23 mouse cellular contexts compared by ENCODE assay signal in genomic region chr11:41818014-41818413, GRCm38 (mm10).
"Had no signal": no experiment of that assay in that cellular context is flagged by ENCODE, and none has a peak within 500 bp of the region (broad histone marks: within the 10 kb centered on the region; RNA-seq: fewer than 3 reads in every experiment).

No protein-coding gene starts in this region.

- ATAC-seq: liver, embryonic 12.5 days; midbrain, embryonic 13.5 days; midbrain, embryonic 16.5 days had no signal

- H3K36me3 ChIP-seq: limb, embryonic 10.5 days; limb, embryonic 13.5 days; liver, embryonic 12.5 days; liver, embryonic 15.5 days; lung, embryonic 15.5 days; midbrain, embryonic 10.5 days; midbrain, embryonic 13.5 days; neural tube, embryonic 13.5 days had no signal

- DNase-seq: kidney, adult 18-20 months; kidney, adult 9 months; kidney, postnatal 14 days; kidney, postnatal 4 days; liver; lung, adult 18-20 months; lung, postnatal 10 days; lung, postnatal 36 days; retina, postnatal 1 day; right cerebral cortex, postnatal 4 days; thymus, postnatal 25 days had no signal

- H3K4me3 ChIP-seq: limb, embryonic 10.5 days; limb, embryonic 13.5 days; liver, embryonic 12.5 days; liver, embryonic 15.5 days; lung, embryonic 15.5 days; megakaryocyte, embryonic 14.5 days; midbrain, embryonic 10.5 days; midbrain, embryonic 13.5 days; myocyte; neural tube, embryonic 13.5 days had no signal

- H3K9me3 ChIP-seq: limb, embryonic 10.5 days; limb, embryonic 13.5 days; liver, embryonic 12.5 days; liver, embryonic 15.5 days; lung, embryonic 15.5 days; megakaryocyte, embryonic 14.5 days; midbrain, embryonic 10.5 days; midbrain, embryonic 13.5 days; neural tube, embryonic 13.5 days had no signal

- H3K27ac ChIP-seq: limb, embryonic 10.5 days; limb, embryonic 13.5 days; liver, embryonic 12.5 days; liver, embryonic 15.5 days; lung, embryonic 15.5 days; midbrain, embryonic 10.5 days; midbrain, embryonic 13.5 days; neural tube, embryonic 13.5 days; stomach, postnatal 0 days had no signal

- H3K4me1 ChIP-seq: limb, embryonic 10.5 days; limb, embryonic 13.5 days; liver, embryonic 12.5 days; liver, embryonic 15.5 days; lung, embryonic 15.5 days; megakaryocyte, embryonic 14.5 days; midbrain, embryonic 10.5 days; midbrain, embryonic 13.5 days; neural tube, embryonic 13.5 days had no signal

- H3K9ac ChIP-seq: limb, embryonic 13.5 days; liver, embryonic 12.5 days; liver, embryonic 15.5 days; lung, embryonic 15.5 days; midbrain, embryonic 13.5 days; neural tube, embryonic 13.5 days had no signal

- H3K4me2 ChIP-seq: limb, embryonic 13.5 days; liver, embryonic 12.5 days; liver, embryonic 15.5 days; lung, embryonic 15.5 days; midbrain, embryonic 13.5 days; neural tube, embryonic 13.5 days had no signal

- H3K27me3 ChIP-seq: limb, embryonic 13.5 days; liver, embryonic 12.5 days; liver, embryonic 15.5 days; lung, embryonic 15.5 days; megakaryocyte, embryonic 14.5 days; midbrain, embryonic 13.5 days; neural tube, embryonic 13.5 days had no signal
